Mouse (Mus musculus) cerebellum, adult 2 months (tissue): Measurements from ENCODE around the gene Abi3bp.

Source experiments
- CTCF ChIP-seq: fragments of 200-500 bp; IDR thresholded peaks from 2 replicates; pipeline ENCODE4 v1.5.1; 2011; ENCODE audit warnings: low read depth, mild to moderate bottlenecking, control low read depth, low read length, moderate library complexity, borderline replicate concordance; ENCODE audit not compliant: insufficient read depth
- POLR2A ChIP-seq: fragments of 200-500 bp; IDR thresholded peaks from 2 replicates; pipeline ENCODE4 v1.6.1; 2011; ENCODE audit warnings: low read length, control low read depth, borderline replicate concordance; ENCODE audit not compliant: insufficient read depth

DNA sequence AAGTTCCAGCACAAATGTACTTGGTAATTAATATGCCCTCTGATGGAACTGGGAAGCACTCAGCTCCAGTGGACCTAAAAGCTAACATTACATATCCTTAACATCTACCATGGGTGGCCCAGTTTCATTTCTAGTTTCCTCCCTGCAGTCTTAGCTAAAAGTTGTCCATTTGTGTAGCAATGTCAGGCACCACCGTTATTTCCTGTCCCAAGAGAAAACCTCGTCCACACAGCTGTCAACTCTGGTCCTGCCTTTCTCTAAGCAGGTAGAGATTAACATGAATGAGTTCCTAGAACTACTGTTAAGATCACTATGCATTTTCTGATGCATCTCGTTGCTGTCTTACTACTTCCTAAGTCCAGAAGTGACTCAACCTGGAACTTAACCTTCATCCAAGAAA, 237.9 kb downstream of the Abi3bp start:
- TF ChIP-seq POLR2A (no peak), CTCF (no peak)
